Mouse (Mus musculus) lung, embryonic 14.5 days (tissue): ENCODE data around the gene Ergic1. TPM values are rescaled to one million over a fixed set of nuclear protein-coding genes. Genes with fewer than 3 reads are reported as not detected.

Experiments used
- ATAC-seq: fragments of 200-750 bp; cut with Nextera tagmentation; 2 replicates; pipeline ENCODE4 v1.8.0; 2017; ENCODE audit warnings: mild to moderate bottlenecking, moderate TSS enrichment, moderate library complexity; ENCODE audit not compliant: insufficient read depth
- DNase-seq: peaks from one replicate; pipeline ENCODE4 v3.0.0-alpha.2; 2015
- H3K27ac ChIP-seq: fragments of 300-500 bp; sonication (generic); 2 replicates; pipeline ENCODE4 v1.5.1; 2014; ENCODE audit warnings: low read depth, mild to moderate bottlenecking, moderate library complexity
- H3K27me3 ChIP-seq: fragments of 300-500 bp; sonication (generic); 2 replicates; pipeline ENCODE4 v1.6.1; 2014; ENCODE audit warnings: low read length, control low read depth; ENCODE audit not compliant: insufficient read depth
- H3K36me3 ChIP-seq: fragments of 300-500 bp; sonication (generic); 2 replicates; pipeline ENCODE4 v1.6.1; 2014; ENCODE audit warnings: control low read depth; ENCODE audit not compliant: insufficient read depth
- H3K4me1 ChIP-seq: fragments of 300-500 bp; sonication (generic); 2 replicates; pipeline ENCODE4 v1.6.1; 2014; ENCODE audit warnings: antibody characterized with exemption, control low read depth; ENCODE audit not compliant: insufficient read depth
- H3K4me2 ChIP-seq: fragments of 300-500 bp; sonication (generic); 2 replicates; pipeline ENCODE4 v1.6.1; 2014; ENCODE audit warnings: mild to moderate bottlenecking
- H3K4me3 ChIP-seq: fragments of 300-500 bp; sonication (generic); 2 replicates; pipeline ENCODE4 v1.5.1; 2014; ENCODE audit warnings: low read depth, low read length
- H3K9ac ChIP-seq: fragments of 300-500 bp; sonication (generic); 2 replicates; pipeline ENCODE4 v1.6.1; 2014
- H3K9me3 ChIP-seq: fragments of 300-500 bp; sonication (generic); 2 replicates; pipeline ENCODE4 v1.6.1; 2016; ENCODE audit warnings: low read depth, low read length, control low read depth
- CTCF ChIP-seq: IDR thresholded peaks from 2 replicates; pipeline ENCODE4 v1.5.1; 2016; ENCODE audit warnings: antibody characterized with exemption, low read depth
- WGBS: fragments of 180-500 bp; shearing (Covaris S2); extraction: QIAGEN DNeasy Blood & Tissue Kit; methylation state at CpG from one replicate; pipeline ENCODE4 v1.1.7; 2014; 5-methylcytosine and 5-hydroxymethylcytosine counted together
- polyA plus RNA-seq: library from polyadenylated mRNA; unstranded; fragments of >200 nt; fragmentation: Nextera tagmentation; extraction: Ambion mirVana; gene quantifications from 2 replicates; pipeline ENCODE4 v1.2.1, GENCODE M21; 2014

Ergic1 gene
- polyA plus RNA-seq, 1 experiment from 2014 or later: 125 TPM

- Histone ChIP-seq H3K4me1 (no peaks in the 10 kb centered on the region; the same call in 1 of the 2 replicates), H3K9ac (no peak overlapping the region), H3K4me3 (no peak overlapping the region), H3K27me3 (no peaks in the 10 kb centered on the region), H3K4me2 (no peak overlapping the region), H3K9me3 (no peaks in the 10 kb centered on the region), H3K27ac (no peak overlapping the region), H3K36me3 (peaks cover 45% of the 10 kb centered on the region)
- ATAC-seq (no peak), DNase-seq (no peak)
- TF ChIP-seq CTCF: no peak
- 83% methylated on average over 2 of the region's 2 CpGs for WGBS
Measured at GRCm38 (mm10) chr17:26606516-26606915, 45.2 kb downstream of the Ergic1 start.

- Histone ChIP-seq H3K4me1 (no peaks in the 10 kb centered on the region), H3K27me3 (no peaks in the 10 kb centered on the region), H3K9ac (no peak overlapping the region), H3K4me2 (no peak overlapping the region), H3K4me3 (no peak overlapping the region), H3K9me3 (no peaks in the 10 kb centered on the region), H3K27ac (no peak overlapping the region), H3K36me3 (peaks cover 47% of the 10 kb centered on the region)
- ATAC-seq (no peak), DNase-seq (no peak)
- no peak for TF ChIP-seq CTCF
- 84% methylated on average over 3 of the region's 3 CpGs for WGBS
Measured at GRCm38 (mm10) chr17:26608348-26608747, 47.1 kb downstream of the Ergic1 start.

GRCm38 (mm10) chr17:26608877-26609276 lies 47.6 kb downstream of the Ergic1 start:
- TF ChIP-seq CTCF: no peak
- H3K27ac ChIP-seq: no peak overlapping the region
- no peak overlapping the region for H3K9ac ChIP-seq
- ATAC-seq: no peak
- DNase-seq: no peak
- H3K9me3 ChIP-seq: no peaks in the 10 kb centered on the region
- 92% methylated on average over 8 of the region's 8 CpGs for WGBS
- no peaks in the 10 kb centered on the region for H3K4me1 ChIP-seq
- peaks cover 51% of the 10 kb centered on the region for H3K36me3 ChIP-seq
- no peak overlapping the region for H3K4me3 ChIP-seq
- H3K4me2 ChIP-seq: no peak overlapping the region
- no peaks in the 10 kb centered on the region for H3K27me3 ChIP-seq

DNA sequence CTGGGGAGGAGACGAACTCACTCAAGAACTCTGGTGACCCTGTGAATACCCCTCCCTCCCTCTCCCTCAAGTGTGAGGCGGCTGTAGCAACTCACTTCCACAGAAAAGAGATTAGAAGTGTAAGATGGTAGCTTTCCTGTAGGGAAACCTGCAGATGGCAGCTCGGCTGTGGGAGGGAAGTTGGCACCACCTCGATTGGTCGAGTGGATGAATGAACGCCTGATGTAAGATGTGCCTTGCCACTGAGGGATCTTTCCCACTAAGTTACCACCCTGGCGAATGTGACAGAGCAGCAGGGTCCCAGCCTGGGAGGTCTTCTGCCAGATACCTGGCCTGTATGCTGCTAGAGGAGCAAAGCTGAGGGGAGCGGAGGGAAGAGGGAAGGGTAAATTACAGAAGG lies 48.5 kb downstream of the Ergic1 start:
- Histone ChIP-seq H3K4me1 (no peaks in the 10 kb centered on the region), H3K4me3 (no peak overlapping the region), H3K9me3 (no peaks in the 10 kb centered on the region), H3K4me2 (no peak overlapping the region), H3K27me3 (no peaks in the 10 kb centered on the region), H3K9ac (no peak overlapping the region), H3K36me3 (peaks cover 59% of the 10 kb centered on the region), H3K27ac (no peak overlapping the region)
- DNase-seq (no peak), ATAC-seq (no peak)
- WGBS: 77% methylated on average over 8 of the region's 8 CpGs
- no peak for TF ChIP-seq CTCF

GRCm38 (mm10) chr17:26611328-26611727 lies 50.0 kb downstream of the Ergic1 start:
- H3K36me3 ChIP-seq: peaks cover 59% of the 10 kb centered on the region
- 66% methylated on average over 7 of the region's 7 CpGs for whole genome bisulfite sequencing
- H3K27ac ChIP-seq: peak overlapping the region; percentile 71
- H3K9me3 ChIP-seq: no peaks in the 10 kb centered on the region
- ATAC-seq (no peak), DNase-seq (peak; percentile 14)
- no peaks in the 10 kb centered on the region for H3K4me1 ChIP-seq
- H3K27me3 ChIP-seq: no peaks in the 10 kb centered on the region
- no peak overlapping the region for H3K9ac ChIP-seq
- TF ChIP-seq CTCF: no peak
- H3K4me3 ChIP-seq: no peak overlapping the region
- H3K4me2 ChIP-seq: no peak overlapping the region

- H3K9ac ChIP-seq: no peak overlapping the region
- H3K4me1 ChIP-seq: no peaks in the 10 kb centered on the region
- H3K4me2 ChIP-seq: no peak overlapping the region
- 77% methylated on average over 4 of the region's 4 CpGs for WGBS
- peak overlapping the region; percentile 71; the same call in 1 of the 2 replicates for H3K27ac ChIP-seq
- H3K4me3 ChIP-seq: no peak overlapping the region
- H3K9me3 ChIP-seq: no peaks in the 10 kb centered on the region
- H3K36me3 ChIP-seq: peaks cover 59% of the 10 kb centered on the region
- no peak for TF ChIP-seq CTCF
- ATAC-seq (no peak), DNase-seq (no peak)
- H3K27me3 ChIP-seq: no peaks in the 10 kb centered on the region
Measured at GRCm38 (mm10) chr17:26611918-26612317, 50.6 kb downstream of the Ergic1 start.

DNA sequence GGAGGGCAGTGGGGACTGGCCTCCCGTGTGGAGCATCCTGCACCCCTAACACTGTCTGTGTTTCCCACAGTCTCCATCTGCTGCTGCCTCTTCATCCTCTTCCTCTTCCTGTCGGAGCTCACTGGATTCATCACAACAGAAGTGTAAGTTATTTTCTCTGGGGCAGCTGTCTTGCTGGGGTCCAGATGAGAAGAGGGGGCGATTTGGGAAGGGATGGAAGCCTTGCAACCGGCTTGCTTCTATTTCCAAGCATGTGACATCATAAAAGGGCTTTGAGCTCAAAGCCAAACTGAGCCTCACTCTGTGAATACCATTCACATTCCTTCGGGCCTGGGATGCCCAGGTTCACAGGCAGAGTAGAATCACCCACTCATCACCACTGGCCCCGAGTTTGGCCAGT lies 53.0 kb downstream of the Ergic1 start:
- Histone ChIP-seq H3K4me3 (no peak overlapping the region), H3K9ac (no peak overlapping the region), H3K4me2 (no peak overlapping the region), H3K27me3 (no peaks in the 10 kb centered on the region), H3K36me3 (peaks cover 56% of the 10 kb centered on the region), H3K9me3 (no peaks in the 10 kb centered on the region), H3K4me1 (no peaks in the 10 kb centered on the region), H3K27ac (no peak overlapping the region)
- TF ChIP-seq CTCF: no peak
- no peak for DNase-seq
- no peak for ATAC-seq
- WGBS: 79% methylated on average over 6 of the region's 6 CpGs
